Mouse (Mus musculus) heart, embryonic 15.5 days (tissue): ENCODE results near the gene Ifi214. TPM values are rescaled to one million over a fixed set of nuclear protein-coding genes. Genes with fewer than 3 reads are reported as not detected.

ENCODE experiments used
- microRNA-seq: library from miRNA; unstranded; fragments of <30 nt; microRNA quantifications from one replicate; pipeline ENCODE4, GENCODE M21; 2016
- polyA plus RNA-seq: library from polyadenylated mRNA; unstranded; fragments of >200 nt; fragmentation: Nextera tagmentation; extraction: Ambion mirVana; gene quantifications from 2 replicates; pipeline ENCODE4 v1.2.1, GENCODE M21; 2015

The Ifi214 gene
- polyA plus RNA-seq, 1 experiment from 2014 or later = not detected

Small RNA genes within 50 kb of the gene (microRNA-seq; reads per million reads assigned to microRNA genes)
- gene Gm44481 = not detected

Other genes starting within 250 kb of the Ifi214 start
- gene Ackr1, start 202.2 kb downstream of the Ifi214 start, polyA plus RNA-seq = 0.60 and 1.8 TPM in 2 replicates
- gene Aim2, start 185.1 kb downstream of the Ifi214 start, polyA plus RNA-seq = 1.1 and 2.7 TPM in 2 replicates
- gene Cadm3, start 168.3 kb downstream of the Ifi214 start, polyA plus RNA-seq = 0.25 and 0.52 TPM in 2 replicates
- 0.10 TPM in 2 replicates for gene Ifi206, start 44.9 kb downstream of the Ifi214 start, polyA plus RNA-seq
- gene Ifi213, start 63.3 kb upstream of the Ifi214 start, polyA plus RNA-seq = 0.14 and 0.19 TPM in 2 replicates
- gene Ifi209, start 95.0 kb upstream of the Ifi214 start, polyA plus RNA-seq = 0.34 and 0.38 TPM in 2 replicates
- not detected in 2 replicates for gene Ifi208, start 137.7 kb upstream of the Ifi214 start, polyA plus RNA-seq
- gene Ifi207, start 205.8 kb upstream of the Ifi214 start, polyA plus RNA-seq = 0.68 and 1.3 TPM in 2 replicates
- gene Ifi204, start 231.0 kb upstream of the Ifi214 start, polyA plus RNA-seq = 1.6 and 7.0 TPM in 2 replicates